Mouse (Mus musculus): ENCODE measurements at regions not wholly inside any gene's neighbourhood (a gene's known extent, or its start where the extent isn't known, plus 50 kb on each side); places are given as distances from the start of the nearest gene placed in this dataset.

- H3K27me3 ChIP-seq, result no peaks in the 10 kb centered on the region
- WGBS, result 79% methylated on average over 1 of the region's 1 CpGs
- no peak overlapping the region for H3K4me2 ChIP-seq
- H3K4me1 ChIP-seq, result no peaks in the 10 kb centered on the region
- H3K4me3 ChIP-seq, result no peak overlapping the region
- no peaks in the 10 kb centered on the region for H3K36me3 ChIP-seq
- no peak for ATAC-seq (ENCODE audit: insufficient number of reproducible peaks, low FRiP score, low TSS enrichment, low read depth)
- H3K27ac ChIP-seq, result no peak overlapping the region
- H3K9ac ChIP-seq, result no peak overlapping the region
- H3K9me3 ChIP-seq, result no peaks in the 10 kb centered on the region
Observed at GRCm38 (mm10) chr12:36748345-36748744, 360.0 kb upstream of the Meox2 start.

DNA sequence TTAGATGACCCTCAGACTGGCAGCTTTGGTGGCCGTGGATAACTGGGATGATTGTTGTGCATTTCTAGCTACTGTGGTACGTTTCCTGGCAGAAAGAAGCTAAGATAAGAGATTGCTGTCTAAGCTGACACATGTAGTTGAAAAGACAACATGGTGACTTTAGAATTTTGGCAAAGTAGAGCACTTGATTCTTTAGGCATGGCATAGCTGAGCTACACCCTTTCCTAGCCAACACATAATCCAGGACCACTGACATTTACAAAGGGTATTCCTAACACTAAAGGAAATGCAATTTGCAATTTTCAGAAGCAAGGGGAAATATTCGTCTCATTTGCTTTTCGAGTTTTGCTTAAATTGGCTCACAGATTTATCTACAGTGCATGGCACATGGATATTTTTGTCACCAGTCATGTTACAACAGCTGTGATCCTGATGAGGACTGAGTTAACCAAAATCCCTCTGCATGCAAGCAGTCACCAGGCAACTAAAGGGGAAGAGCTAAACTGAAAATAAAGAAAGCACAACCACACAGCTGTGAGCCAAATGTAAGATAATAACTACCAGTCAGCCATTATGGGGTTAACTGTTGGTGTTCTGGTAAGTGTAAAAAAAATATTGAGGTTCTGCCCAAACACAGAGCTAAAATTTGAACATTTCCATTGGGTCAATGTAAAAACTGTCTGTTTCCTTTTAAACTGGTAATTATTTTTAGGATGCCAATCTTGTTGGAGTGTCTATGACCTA is 342.9 kb upstream of the Meox2 start:
- H3K9ac ChIP-seq, result no peak overlapping the region
- no peaks in the 10 kb centered on the region for H3K9me3 ChIP-seq
- H3K4me1 ChIP-seq, result no peaks in the 10 kb centered on the region
- no peak overlapping the region for H3K4me3 ChIP-seq
- H3K4me2 ChIP-seq, result no peak overlapping the region
- no peak for ATAC-seq (ENCODE audit: insufficient number of reproducible peaks, low FRiP score, low TSS enrichment, low read depth)
- H3K36me3 ChIP-seq, result no peaks in the 10 kb centered on the region
- no peak overlapping the region for H3K27ac ChIP-seq
- WGBS, result 70% methylated on average over 4 of the region's 4 CpGs
- H3K27me3 ChIP-seq, result no peaks in the 10 kb centered on the region

GRCm38 (mm10) chr12:36766167-36766566 is 342.2 kb upstream of the Meox2 start:
- no peak for ATAC-seq (ENCODE audit: insufficient number of reproducible peaks, low FRiP score, low TSS enrichment, low read depth)
- Histone ChIP-seq H3K9ac (no peak overlapping the region), H3K27ac (no peak overlapping the region), H3K36me3 (no peaks in the 10 kb centered on the region), H3K4me2 (no peak overlapping the region), H3K4me3 (no peak overlapping the region), H3K9me3 (no peaks in the 10 kb centered on the region), H3K27me3 (no peaks in the 10 kb centered on the region), H3K4me1 (no peaks in the 10 kb centered on the region)
- 38% methylated on average over 1 of the region's 1 CpGs for WGBS

GRCm38 (mm10) chr12:36780761-36781160 is 327.6 kb upstream of the Meox2 start:
- H3K36me3 ChIP-seq, result no peaks in the 10 kb centered on the region
- no peak for ATAC-seq (ENCODE audit: insufficient number of reproducible peaks, low FRiP score, low TSS enrichment, low read depth)
- H3K4me2 ChIP-seq, result no peak overlapping the region
- no peak overlapping the region for H3K4me3 ChIP-seq
- H3K27ac ChIP-seq, result no peak overlapping the region
- H3K27me3 ChIP-seq, result no peaks in the 10 kb centered on the region
- no peaks in the 10 kb centered on the region for H3K9me3 ChIP-seq
- WGBS, result 81% methylated on average over 7 of the region's 7 CpGs
- H3K4me1 ChIP-seq, result no peaks in the 10 kb centered on the region
- H3K9ac ChIP-seq, result no peak overlapping the region

- H3K4me2 ChIP-seq, result no peak overlapping the region
- H3K27ac ChIP-seq, result no peak overlapping the region
- no peaks in the 10 kb centered on the region for H3K27me3 ChIP-seq
- H3K4me3 ChIP-seq, result no peak overlapping the region
- no peak overlapping the region for H3K9ac ChIP-seq
- no peaks in the 10 kb centered on the region for H3K9me3 ChIP-seq
- no peak for ATAC-seq (ENCODE audit: insufficient number of reproducible peaks, low FRiP score, low TSS enrichment, low read depth)
- 39% methylated on average over 2 of the region's 2 CpGs for WGBS
- H3K4me1 ChIP-seq, result peaks cover 4% of the 10 kb centered on the region; the same call in 1 of the 2 replicates
- no peaks in the 10 kb centered on the region for H3K36me3 ChIP-seq
Observed at GRCm38 (mm10) chr12:36790866-36791265, 317.5 kb upstream of the Meox2 start.

- Histone ChIP-seq H3K4me3 (no peak overlapping the region), H3K27me3 (no peaks in the 10 kb centered on the region), H3K9ac (no peak overlapping the region), H3K4me1 (peaks cover 4% of the 10 kb centered on the region; the same call in 1 of the 2 replicates), H3K36me3 (no peaks in the 10 kb centered on the region), H3K27ac (no peak overlapping the region), H3K4me2 (no peak overlapping the region), H3K9me3 (no peaks in the 10 kb centered on the region)
- 33% methylated on average over 3 of the region's 3 CpGs for WGBS
- no peak for ATAC-seq (ENCODE audit: insufficient number of reproducible peaks, low FRiP score, low TSS enrichment, low read depth)
Observed at GRCm38 (mm10) chr12:36791430-36791829, 316.9 kb upstream of the Meox2 start.

DNA sequence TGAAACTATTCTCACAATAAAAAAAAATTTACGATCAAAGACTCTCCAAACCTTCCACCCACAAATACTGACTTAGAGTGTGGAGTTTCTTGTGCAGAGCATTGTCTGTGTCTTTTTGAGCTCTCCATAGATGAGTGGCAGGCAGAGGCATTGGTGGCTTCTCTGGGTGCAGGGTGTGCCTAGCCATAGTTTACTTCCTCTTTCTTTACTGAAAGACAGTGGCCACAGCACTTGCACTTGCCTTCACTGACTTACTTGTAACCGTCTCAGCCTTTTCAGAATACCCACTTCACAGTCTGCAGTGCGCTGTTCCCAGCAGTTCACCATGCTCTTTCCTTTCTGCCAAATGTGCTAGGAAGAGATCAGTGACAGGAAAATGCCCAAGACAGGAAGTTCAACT is 316.1 kb upstream of the Meox2 start:
- Histone ChIP-seq H3K9ac (no peak overlapping the region), H3K36me3 (no peaks in the 10 kb centered on the region), H3K4me1 (peaks cover 4% of the 10 kb centered on the region; the same call in 1 of the 2 replicates), H3K27me3 (no peaks in the 10 kb centered on the region), H3K4me2 (no peak overlapping the region), H3K27ac (no peak overlapping the region; the same call in 1 of the 2 replicates), H3K9me3 (no peaks in the 10 kb centered on the region), H3K4me3 (no peak overlapping the region)
- WGBS, result 47% methylated on average over 3 of the region's 3 CpGs
- ATAC-seq (ENCODE audit: insufficient number of reproducible peaks, low FRiP score, low TSS enrichment, low read depth), result no peak

GRCm38 (mm10) chr12:36793799-36794198 is 314.5 kb upstream of the Meox2 start:
- no peak overlapping the region for H3K27ac ChIP-seq
- no peak overlapping the region for H3K4me3 ChIP-seq
- no peaks in the 10 kb centered on the region for H3K36me3 ChIP-seq
- 0 out of 2 replicates have a peak, but pooled peaks have one; percentile 40 for ATAC-seq (ENCODE audit: insufficient number of reproducible peaks, low FRiP score, low TSS enrichment, low read depth)
- WGBS, result 16% methylated on average over 2 of the region's 2 CpGs
- no peak overlapping the region for H3K4me2 ChIP-seq
- no peaks in the 10 kb centered on the region for H3K9me3 ChIP-seq
- H3K27me3 ChIP-seq, result no peaks in the 10 kb centered on the region
- no peak overlapping the region for H3K9ac ChIP-seq
- peaks cover 4% of the 10 kb centered on the region; the same call in 1 of the 2 replicates for H3K4me1 ChIP-seq

DNA sequence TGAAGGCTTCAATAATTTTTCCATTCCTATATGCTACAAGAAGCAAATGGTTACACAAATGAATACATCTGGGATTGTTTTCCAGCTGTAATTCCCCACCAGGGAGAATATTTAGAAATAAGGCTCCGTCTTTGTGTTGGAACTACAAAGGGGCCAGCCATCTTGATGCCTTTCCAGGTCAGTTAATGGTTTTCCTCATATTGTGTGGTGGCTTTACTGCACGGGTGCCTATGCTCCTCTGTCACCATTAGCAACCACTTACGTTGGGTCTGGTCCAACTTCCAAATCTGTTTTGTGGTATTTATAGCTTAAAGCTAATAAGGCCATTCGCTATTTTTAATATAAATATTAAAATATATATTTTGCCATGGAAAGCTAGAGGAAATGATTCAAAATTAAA is 312.1 kb upstream of the Meox2 start:
- no peak overlapping the region for H3K4me3 ChIP-seq
- no peaks in the 10 kb centered on the region for H3K9me3 ChIP-seq
- H3K4me1 ChIP-seq, result peaks cover 4% of the 10 kb centered on the region; the same call in 1 of the 2 replicates
- H3K27ac ChIP-seq, result no peak overlapping the region
- no peak for ATAC-seq (ENCODE audit: insufficient number of reproducible peaks, low FRiP score, low TSS enrichment, low read depth)
- H3K4me2 ChIP-seq, result no peak overlapping the region
- no peak overlapping the region for H3K9ac ChIP-seq
- 32% methylated on average over 4 of the region's 4 CpGs for WGBS
- H3K27me3 ChIP-seq, result no peaks in the 10 kb centered on the region
- H3K36me3 ChIP-seq, result no peaks in the 10 kb centered on the region

GRCm38 (mm10) chr12:36817938-36818337 is 290.4 kb upstream of the Meox2 start:
- Histone ChIP-seq H3K27me3 (no peaks in the 10 kb centered on the region), H3K4me2 (no peak overlapping the region), H3K4me3 (no peak overlapping the region), H3K36me3 (no peaks in the 10 kb centered on the region), H3K4me1 (no peaks in the 10 kb centered on the region), H3K9ac (no peak overlapping the region), H3K27ac (no peak overlapping the region), H3K9me3 (no peaks in the 10 kb centered on the region)
- no peak for ATAC-seq (ENCODE audit: insufficient number of reproducible peaks, low FRiP score, low TSS enrichment, low read depth)
- 89% methylated on average over 2 of the region's 2 CpGs for WGBS

- Histone ChIP-seq H3K9me3 (no peaks in the 10 kb centered on the region), H3K4me3 (no peak overlapping the region), H3K4me2 (no peak overlapping the region), H3K9ac (no peak overlapping the region), H3K36me3 (no peaks in the 10 kb centered on the region), H3K27ac (no peak overlapping the region), H3K27me3 (no peaks in the 10 kb centered on the region), H3K4me1 (no peaks in the 10 kb centered on the region)
- 81% methylated on average over 3 of the region's 3 CpGs for WGBS
- ATAC-seq (ENCODE audit: insufficient number of reproducible peaks, low FRiP score, low TSS enrichment, low read depth), result no peak
Observed at GRCm38 (mm10) chr12:36818852-36819251, 289.5 kb upstream of the Meox2 start.

DNA sequence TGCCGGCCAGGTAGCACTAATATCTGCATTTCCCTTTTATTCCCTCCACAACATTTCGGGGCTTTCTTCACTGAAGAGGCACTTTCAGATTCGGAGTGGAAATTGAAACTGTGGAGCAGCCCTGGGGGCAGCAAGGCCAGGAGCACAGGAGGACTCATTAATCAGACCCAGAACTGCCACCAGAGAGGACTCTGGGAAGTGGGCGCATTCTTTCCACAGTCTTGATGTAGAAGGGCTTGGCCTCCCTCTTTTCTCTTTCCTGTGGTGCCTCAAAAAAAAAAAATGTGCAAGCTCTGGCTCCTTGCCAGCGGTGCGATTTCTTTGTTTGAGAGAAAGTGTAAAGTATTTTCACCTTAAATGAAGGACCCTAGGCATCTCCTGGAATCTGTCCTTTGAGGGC is 281.6 kb upstream of the Meox2 start:
- Histone ChIP-seq H3K4me3 (no peak overlapping the region), H3K36me3 (no peaks in the 10 kb centered on the region), H3K27ac (no peak overlapping the region), H3K9ac (no peak overlapping the region), H3K4me1 (0 out of 2 replicates have a peak, but pooled peaks cover 4% of the 10 kb centered on the region), H3K27me3 (no peaks in the 10 kb centered on the region), H3K4me2 (no peak overlapping the region), H3K9me3 (no peaks in the 10 kb centered on the region)
- 31% methylated on average over 6 of the region's 6 CpGs for WGBS
- ATAC-seq (ENCODE audit: insufficient number of reproducible peaks, low FRiP score, low TSS enrichment, low read depth), result no peak

Measured in limb, embryonic 15.5 days (tissue).